In genomic region chr12:118849996-118850395, GRCm38 (mm10) we compare ENCODE assay signal across 8 mouse cellular contexts. TPM values are rescaled to one million over a fixed set of nuclear protein-coding genes. Genes with fewer than 3 reads are reported as not detected.
DNase-seq lines count a peak whose midpoint lies in the region; ATAC-seq and TF ChIP-seq lines count a peak whose summit lies in the region.

No protein-coding gene starts in this region.

- H3K27me3 ChIP-seq in lung, embryonic 14.5 days (ENCODE audit: insufficient read depth, low read length), result peaks cover 85% of the 10 kb centered on the region
- peaks cover 93% of the 10 kb centered on the region for H3K27me3 ChIP-seq in forebrain, embryonic 10.5 days (ENCODE audit: poor library complexity, severe bottlenecking)
- H3K27me3 ChIP-seq in limb, embryonic 12.5 days, result peaks cover 75% of the 10 kb centered on the region
- H3K27me3 ChIP-seq in thymus, adult 2 months (ENCODE audit: control insufficient read depth, insufficient read depth, low read length), result peaks cover 22% of the 10 kb centered on the region

- H3K27ac ChIP-seq in lung, embryonic 14.5 days (ENCODE audit: low read depth), result no peak overlapping the region
- H3K27ac ChIP-seq in forebrain, embryonic 10.5 days, result peak overlapping the region; percentile 95
- H3K27ac ChIP-seq in limb, embryonic 12.5 days, result no peak overlapping the region
- no peak overlapping the region for H3K27ac ChIP-seq in thymus, adult 2 months (ENCODE audit: control insufficient read depth, insufficient read depth, low read length)

- ATAC-seq in lung, embryonic 14.5 days (ENCODE audit: insufficient read depth), result 0 out of 2 replicates have a peak, but pooled peaks have one; percentile 4
- ATAC-seq in limb, embryonic 12.5 days (ENCODE audit: insufficient number of reproducible peaks, insufficient read depth, low FRiP score, low TSS enrichment, low read depth), result no peak

- under 1% methylated on average over 11 of the region's 11 CpGs for WGBS in lung, embryonic 14.5 days
- WGBS in forebrain, embryonic 10.5 days, result 0% methylated on average over 11 of the region's 11 CpGs
- under 1% methylated on average over 11 of the region's 11 CpGs for WGBS in limb, embryonic 12.5 days
- WGBS in thymus, adult 2 months, result 7% methylated on average over 11 of the region's 11 CpGs

- H3K36me3 ChIP-seq in lung, embryonic 14.5 days (ENCODE audit: insufficient read depth), result no peaks in the 10 kb centered on the region
- H3K36me3 ChIP-seq in forebrain, embryonic 10.5 days (replicated peaks), result peaks cover 19% of the 10 kb centered on the region
- no peaks in the 10 kb centered on the region for H3K36me3 ChIP-seq in limb, embryonic 12.5 days
- no peaks in the 10 kb centered on the region for H3K36me3 ChIP-seq in thymus, adult 2 months (ENCODE audit: control insufficient read depth, insufficient read depth, low read length)

- no peak overlapping the region for H3K4me3 ChIP-seq in lung, embryonic 14.5 days (ENCODE audit: low read depth, low read length)
- peak overlapping the region; percentile 66 for H3K4me3 ChIP-seq in forebrain, embryonic 10.5 days
- peak overlapping the region; percentile 50 for H3K4me3 ChIP-seq in limb, embryonic 12.5 days (replicated peaks)
- H3K4me3 ChIP-seq in thymus, adult 2 months (ENCODE audit: control insufficient read depth, insufficient read depth, low read length), result no peak overlapping the region

- no peak for TF ChIP-seq POLR2A in thymus, adult 2 months (IDR thresholded peaks at IDR 0.05; ENCODE audit: control insufficient read depth, extremely low read depth, insufficient read depth, low read length, poor library complexity)

- no peak for DNase-seq in lung, embryonic 14.5 days
- no peak for DNase-seq in lung, postnatal 14 days
- peak; percentile 57 for DNase-seq in forebrain, embryonic 10.5 days (ENCODE audit: extremely low spot score, low spot score)
- DNase-seq in retina, postnatal 1 day, result peak; percentile 40
- DNase-seq in urinary bladder, adult 18-20 months (ENCODE audit: low spot score in 2 of 2), result no peak
- DNase-seq in thymus, adult 2 months, result no peak
- no peak for DNase-seq in right cerebral cortex, postnatal 36 days (ENCODE audit: low spot score in 2 of 2)

- H3K4me1 ChIP-seq in lung, embryonic 14.5 days (ENCODE audit: insufficient read depth), result no peaks in the 10 kb centered on the region
- H3K4me1 ChIP-seq in forebrain, embryonic 10.5 days, result peaks cover 72% of the 10 kb centered on the region
- peaks cover 32% of the 10 kb centered on the region for H3K4me1 ChIP-seq in limb, embryonic 12.5 days (replicated peaks)
- peaks cover 8% of the 10 kb centered on the region for H3K4me1 ChIP-seq in thymus, adult 2 months (replicated peaks; ENCODE audit: control insufficient read depth, insufficient read depth, low read length)

- H3K9ac ChIP-seq in lung, embryonic 14.5 days, result no peak overlapping the region
- H3K9ac ChIP-seq in limb, embryonic 12.5 days (replicated peaks), result no peak overlapping the region

- no peak overlapping the region for H3K4me2 ChIP-seq in lung, embryonic 14.5 days
- H3K4me2 ChIP-seq in limb, embryonic 12.5 days, result peak overlapping the region; percentile 78; the same call in 1 of the 2 replicates

- TF ChIP-seq CTCF in lung, embryonic 14.5 days (IDR thresholded peaks at IDR 0.05; ENCODE audit: low read depth), result no peak
- no peak for TF ChIP-seq CTCF in thymus, adult 2 months (IDR thresholded peaks at IDR 0.05; ENCODE audit: borderline replicate concordance, control insufficient read depth, extremely low read depth, insufficient read depth, low read length, poor library complexity)

- H3K9me3 ChIP-seq in lung, embryonic 14.5 days (ENCODE audit: low read depth, low read length), result no peaks in the 10 kb centered on the region
- no peaks in the 10 kb centered on the region for H3K9me3 ChIP-seq in forebrain, embryonic 10.5 days
- no peaks in the 10 kb centered on the region for H3K9me3 ChIP-seq in limb, embryonic 12.5 days

RNA-seq across cellular contexts. Expression of gene Sp8, which starts 3.9 kb away (rescaled TPM):
- polyA plus RNA-seq in lung, embryonic 14.5 days (2014; fragmentation: Nextera tagmentation; extraction: Ambion mirVana), result not detected in 2 replicates
- polyA plus RNA-seq in forebrain, embryonic 10.5 days (2016; fragmentation: Nextera tagmentation; extraction: Ambion mirVana), result 17.5 and 20.9 TPM in 2 replicates
- polyA plus RNA-seq in limb, embryonic 12.5 days (2016; fragmentation: Nextera tagmentation; extraction: Ambion mirVana), result 4.4 and 4.7 TPM in 2 replicates
- 0.03 TPM in 1 of 2 replicates, not detected in the other for polyA plus RNA-seq in thymus, adult 2 months (2012; rRNA removed)

Comparison
In these comparisons a context has a peak if more than half of its experiments do, and no peak if none do; other contexts are left out.
1. DNase-seq: peak in forebrain, embryonic 10.5 days (single experiment) and retina, postnatal 1 day (single experiment); none in lung, embryonic 14.5 days (single experiment), lung, postnatal 14 days (single experiment), urinary bladder, adult 18-20 months (0 of 2), thymus, adult 2 months (single experiment) and right cerebral cortex, postnatal 36 days (0 of 2).
2. H3K4me3 ChIP-seq: peak in forebrain, embryonic 10.5 days (single experiment) and limb, embryonic 12.5 days (single experiment); none in lung, embryonic 14.5 days (single experiment) and thymus, adult 2 months (single experiment).